Mouse (Mus musculus) MEL (cell line): ENCODE data around the gene Gramd2.

Experiments used
- CHD1 ChIP-seq: IDR thresholded peaks from 2 replicates; pipeline ENCODE4 v1.6.1; 2012; ENCODE audit warnings: low read depth, mild to moderate bottlenecking, inconsistent platforms, low read length, improper control_type of control experiment
- CHD2 ChIP-seq: IDR thresholded peaks from 2 replicates; pipeline ENCODE4 v1.6.1; 2011; ENCODE audit warnings: low read length, improper control_type of control experiment
- CTCF ChIP-seq, 3 experiments: IDR thresholded peaks in 2 of 3; conservative IDR thresholded peaks in 1 of 3; 2 replicates each; pipeline ENCODE4 v1.5.1; 2011 to 2012; ENCODE audit warnings: low read length in 3 of 3, low read depth in 2 of 3, mild to moderate bottlenecking in 2 of 3, improper control_type of control experiment in 1 of 3, inconsistent platforms in 1 of 3, mixed read lengths in 1 of 3, moderate library complexity in 1 of 3; ENCODE audit not compliant: control insufficient read depth in 1 of 3, insufficient read depth in 1 of 3, poor library complexity in 1 of 3, severe bottlenecking in 1 of 3
- E2F4 ChIP-seq: IDR thresholded peaks from 2 replicates; pipeline ENCODE4 v1.6.1; 2011; ENCODE audit warnings: low read depth, low read length, improper control_type of control experiment, borderline replicate concordance
- POLR2A ChIP-seq, 2 experiments: IDR thresholded peaks; 2 replicates each; pipeline ENCODE4 v1.6.1; 2011 to 2012; ENCODE audit warnings: low read length in 2 of 2, mild to moderate bottlenecking in 2 of 2, control low read depth in 1 of 2, improper control_type of control experiment in 1 of 2, low read depth in 1 of 2, moderate library complexity in 1 of 2; ENCODE audit not compliant: control insufficient read depth in 1 of 2, insufficient read depth in 1 of 2, poor library complexity in 1 of 2
- TCF12 ChIP-seq: IDR thresholded peaks from 2 replicates; pipeline ENCODE4 v1.6.1; 2014; ENCODE audit warnings: low read depth, mild to moderate bottlenecking, inconsistent platforms, low read length, improper control_type of control experiment, moderate library complexity
- UBTF ChIP-seq: IDR thresholded peaks from 2 replicates; pipeline ENCODE4 v1.6.1; 2012; ENCODE audit warnings: low read depth, mild to moderate bottlenecking, inconsistent platforms, low read length, improper control_type of control experiment, moderate library complexity, borderline replicate concordance; ENCODE audit not compliant: insufficient read depth
- USF1 ChIP-seq: IDR thresholded peaks from 2 replicates; pipeline ENCODE4 v1.6.1; 2014; ENCODE audit warnings: low read depth, mild to moderate bottlenecking, inconsistent platforms, low read length, improper control_type of control experiment, moderate library complexity

GRCm38 (mm10) chr9:59664664-59665256 is 15.2 kb upstream of the Gramd2 start:
- TF ChIP-seq CTCF (IDR thresholded peaks at IDR 0.05 in 2 of 3, conservative IDR thresholded peaks at IDR 0.05 in 1 of 3; ENCODE audit: control insufficient read depth in 1 of 3, insufficient read depth in 1 of 3, low read depth in 2 of 3, low read length in 3 of 3, poor library complexity in 1 of 3, severe bottlenecking in 1 of 3) (no peak), CHD2 (no peak), POLR2A (IDR thresholded peaks at IDR 0.05; ENCODE audit: control insufficient read depth in 1 of 2, insufficient read depth in 1 of 2, low read depth in 1 of 2, low read length in 2 of 2, poor library complexity in 1 of 2) (no peak; a peak in 1 of 4 replicates), TCF12 (no peak), UBTF (no peak), CHD1 (no peak), USF1 (no peak), E2F4 (no peak)
